Mouse (Mus musculus) kidney, embryonic 16.5 days (tissue): ENCODE results near the gene L1td1. TPM values are rescaled to one million over a fixed set of nuclear protein-coding genes. Genes with fewer than 3 reads are reported as not detected.
A peak's percentile ranks its signal among the peaks of the same experiment; 100 is the strongest.

Experiments
- ATAC-seq: fragments of 200-750 bp; cut with Nextera tagmentation; 2 replicates; pipeline ENCODE4 v1.8.0; 2017; ENCODE audit warnings: moderate TSS enrichment; ENCODE audit not compliant: low FRiP score, low TSS enrichment
- H3K27ac ChIP-seq: fragments of 300-500 bp; sonication (generic); 2 replicates; pipeline ENCODE4 v1.5.1; 2014; ENCODE audit warnings: low read length
- H3K27me3 ChIP-seq: fragments of 300-500 bp; sonication (generic); 2 replicates; pipeline ENCODE4 v1.6.1; 2014; ENCODE audit warnings: low read length, control low read depth, mixed read lengths; ENCODE audit not compliant: insufficient read depth
- H3K36me3 ChIP-seq: fragments of 300-500 bp; sonication (generic); 2 replicates; pipeline ENCODE4 v1.6.1; 2014; ENCODE audit warnings: low read length, control low read depth, mixed read lengths; ENCODE audit not compliant: insufficient read depth
- H3K4me1 ChIP-seq: fragments of 300-500 bp; sonication (generic); 2 replicates; pipeline ENCODE4 v1.6.1; 2014; ENCODE audit warnings: low read length, control low read depth, mixed read lengths; ENCODE audit not compliant: insufficient read depth
- H3K4me2 ChIP-seq: fragments of 300-500 bp; sonication (generic); replicated peaks from 2 replicates; pipeline ENCODE4 v1.6.1; 2014; ENCODE audit warnings: low read depth, low read length
- H3K4me3 ChIP-seq: fragments of 300-500 bp; sonication (generic); 2 replicates; pipeline ENCODE4 v1.5.1; 2014; ENCODE audit warnings: mild to moderate bottlenecking, low read length
- H3K9ac ChIP-seq: fragments of 300-500 bp; sonication (generic); replicated peaks from 2 replicates; pipeline ENCODE4 v1.6.1; 2014; ENCODE audit warnings: low read length
- H3K9me3 ChIP-seq: fragments of 300-500 bp; sonication (generic); 2 replicates; pipeline ENCODE4 v1.6.1; 2016; ENCODE audit warnings: low read length, control low read depth
- WGBS: fragments of 180-500 bp; shearing (Covaris S2); extraction: QIAGEN DNeasy Blood & Tissue Kit; methylation state at CpG from one replicate; pipeline ENCODE4 v1.1.7; 2014; 5-methylcytosine and 5-hydroxymethylcytosine counted together
- polyA plus RNA-seq: library from polyadenylated mRNA; unstranded; fragments of >200 nt; fragmentation: Nextera tagmentation; extraction: Ambion mirVana; gene quantifications from 2 replicates; pipeline ENCODE4 v1.2.1, GENCODE M21; 2015

L1td1 gene
- 0.45 and 0.50 TPM in 2 replicates for polyA plus RNA-seq

- H3K9me3 ChIP-seq: no peaks in the 10 kb centered on the region
- no peaks in the 10 kb centered on the region for H3K36me3 ChIP-seq
- H3K27me3 ChIP-seq: peaks cover 25% of the 10 kb centered on the region
- no peak within 1 kb of the TSS for H3K27ac ChIP-seq
- no peak for ATAC-seq
- peak within 1 kb of the TSS; percentile 55 for H3K4me2 ChIP-seq
- H3K9ac ChIP-seq: peak within 1 kb of the TSS; percentile 60
- 9% methylated on average over 29 of the region's 29 CpGs for WGBS
- H3K4me1 ChIP-seq: peaks cover 19% of the 10 kb centered on the region
- peak within 1 kb of the TSS; percentile 39 for H3K4me3 ChIP-seq
Observed at GRCm38 (mm10) chr4:98726590-98727237, at the start of gene L1td1. Gene L1td1 (plus strand): TSS chr4:98726734.

GRCm38 (mm10) chr4:98677506-98677905 lies 49.0 kb upstream of the L1td1 start:
- H3K27me3 ChIP-seq: no peaks in the 10 kb centered on the region
- H3K9me3 ChIP-seq: no peaks in the 10 kb centered on the region
- no peak overlapping the region for H3K4me3 ChIP-seq
- no peak overlapping the region for H3K9ac ChIP-seq
- H3K27ac ChIP-seq: no peak overlapping the region
- H3K4me2 ChIP-seq: no peak overlapping the region
- WGBS: 32% methylated on average over 9 of the region's 9 CpGs
- ATAC-seq: no peak
- H3K4me1 ChIP-seq: no peaks in the 10 kb centered on the region
- no peaks in the 10 kb centered on the region for H3K36me3 ChIP-seq

- no peaks in the 10 kb centered on the region for H3K27me3 ChIP-seq
- H3K36me3 ChIP-seq: peaks cover 19% of the 10 kb centered on the region
- 80% methylated on average over 11 of the region's 11 CpGs for WGBS
- H3K27ac ChIP-seq: no peak overlapping the region
- ATAC-seq: no peak
- H3K9ac ChIP-seq: no peak overlapping the region
- H3K4me3 ChIP-seq: no peak overlapping the region
- H3K9me3 ChIP-seq: no peaks in the 10 kb centered on the region
- no peak overlapping the region for H3K4me2 ChIP-seq
- no peaks in the 10 kb centered on the region for H3K4me1 ChIP-seq
Observed at GRCm38 (mm10) chr4:98686678-98687267, 39.8 kb upstream of the L1td1 start.

GRCm38 (mm10) chr4:98688116-98688515 lies 38.4 kb upstream of the L1td1 start:
- H3K4me2 ChIP-seq: no peak overlapping the region
- no peak overlapping the region for H3K4me3 ChIP-seq
- 89% methylated on average over 11 of the region's 11 CpGs for WGBS
- H3K27me3 ChIP-seq: no peaks in the 10 kb centered on the region
- no peaks in the 10 kb centered on the region for H3K4me1 ChIP-seq
- peaks cover 19% of the 10 kb centered on the region for H3K36me3 ChIP-seq
- no peak for ATAC-seq
- no peak overlapping the region for H3K27ac ChIP-seq
- no peaks in the 10 kb centered on the region for H3K9me3 ChIP-seq
- no peak overlapping the region for H3K9ac ChIP-seq

- H3K27me3 ChIP-seq: no peaks in the 10 kb centered on the region
- H3K4me2 ChIP-seq: no peak overlapping the region
- H3K4me3 ChIP-seq: no peak overlapping the region
- no peaks in the 10 kb centered on the region for H3K9me3 ChIP-seq
- ATAC-seq: no peak
- no peak overlapping the region for H3K9ac ChIP-seq
- no peak overlapping the region for H3K27ac ChIP-seq
- WGBS: 84% methylated on average over 9 of the region's 9 CpGs
- peaks cover 19% of the 10 kb centered on the region for H3K36me3 ChIP-seq
- peaks cover 1% of the 10 kb centered on the region for H3K4me1 ChIP-seq
Observed at GRCm38 (mm10) chr4:98688520-98688919, 38.0 kb upstream of the L1td1 start.

GRCm38 (mm10) chr4:98689988-98690387 lies 36.5 kb upstream of the L1td1 start:
- H3K9ac ChIP-seq: no peak overlapping the region
- H3K27me3 ChIP-seq: no peaks in the 10 kb centered on the region
- H3K4me2 ChIP-seq: no peak overlapping the region
- H3K9me3 ChIP-seq: no peaks in the 10 kb centered on the region
- 100% methylated on average over 1 of the region's 1 CpGs for WGBS
- H3K4me1 ChIP-seq: peaks cover 6% of the 10 kb centered on the region
- H3K36me3 ChIP-seq: peaks cover 19% of the 10 kb centered on the region
- no peak overlapping the region for H3K27ac ChIP-seq
- no peak for ATAC-seq
- no peak overlapping the region for H3K4me3 ChIP-seq

- no peak overlapping the region for H3K9ac ChIP-seq
- no peak overlapping the region for H3K4me3 ChIP-seq
- H3K36me3 ChIP-seq: peaks cover 10% of the 10 kb centered on the region
- 46% methylated on average over 9 of the region's 9 CpGs for WGBS
- H3K27me3 ChIP-seq: no peaks in the 10 kb centered on the region
- peak overlapping the region; percentile 20; the same call in 1 of the 2 replicates for H3K27ac ChIP-seq
- no peak overlapping the region for H3K4me2 ChIP-seq
- peak; percentile 80 for ATAC-seq
- no peaks in the 10 kb centered on the region for H3K9me3 ChIP-seq
- H3K4me1 ChIP-seq: peaks cover 6% of the 10 kb centered on the region
Observed at GRCm38 (mm10) chr4:98693465-98694185, 32.9 kb upstream of the L1td1 start.

- ATAC-seq: no peak
- 70% methylated on average over 3 of the region's 4 CpGs for WGBS
Observed at GRCm38 (mm10) chr4:98697932-98698331, 28.6 kb upstream of the L1td1 start.

GRCm38 (mm10) chr4:98698921-98699320 lies 27.6 kb upstream of the L1td1 start:
- Histone ChIP-seq H3K9ac (no peak overlapping the region), H3K4me1 (peaks cover 1% of the 10 kb centered on the region; the same call in 1 of the 2 replicates), H3K9me3 (no peaks in the 10 kb centered on the region), H3K4me2 (no peak overlapping the region), H3K36me3 (no peaks in the 10 kb centered on the region), H3K4me3 (no peak overlapping the region), H3K27me3 (no peaks in the 10 kb centered on the region), H3K27ac (no peak overlapping the region)
- ATAC-seq: 0 out of 2 replicates have a peak, but pooled peaks have one; percentile 29
- 44% methylated on average over 3 of the region's 3 CpGs for WGBS

More at GRCm38 (mm10) chr4:98697932-98698331, 28.6 kb upstream of the L1td1 start:
- no peaks in the 10 kb centered on the region for H3K9me3 ChIP-seq
- no peak overlapping the region for H3K9ac ChIP-seq
- no peak overlapping the region for H3K4me2 ChIP-seq
- no peak overlapping the region for H3K27ac ChIP-seq
- H3K4me1 ChIP-seq: peaks cover 6% of the 10 kb centered on the region
- no peaks in the 10 kb centered on the region for H3K36me3 ChIP-seq
- no peak overlapping the region for H3K4me3 ChIP-seq
- no peaks in the 10 kb centered on the region for H3K27me3 ChIP-seq

GRCm38 (mm10) chr4:98700156-98700555 lies 26.4 kb upstream of the L1td1 start:
- Histone ChIP-seq H3K4me2 (no peak overlapping the region), H3K27ac (no peak overlapping the region), H3K4me3 (no peak overlapping the region), H3K4me1 (no peaks in the 10 kb centered on the region), H3K27me3 (no peaks in the 10 kb centered on the region), H3K9me3 (no peaks in the 10 kb centered on the region), H3K9ac (no peak overlapping the region), H3K36me3 (no peaks in the 10 kb centered on the region)
- 90% methylated on average over 3 of the region's 3 CpGs for whole genome bisulfite sequencing
- no peak for ATAC-seq
